Mouse (Mus musculus) MEL (cell line): ENCODE data around the gene Gm44973. TPM values are rescaled to one million over a fixed set of nuclear protein-coding genes. Genes with fewer than 3 reads are reported as not detected.

Experiments used
- DNase-seq: peaks from one replicate; pipeline ENCODE4 v3.0.0; 2011; ENCODE audit warnings: low read depth, low spot score
- H3K27ac ChIP-seq: 2 replicates; pipeline ENCODE4 v1.5.1; 2012; ENCODE audit warnings: low read depth, mild to moderate bottlenecking, control low read depth, low read length, moderate library complexity; ENCODE audit not compliant: control insufficient read depth
- H3K27me3 ChIP-seq, 2 experiments: fragments of 150-350 bp in 1 of 2; sonication (generic) in 1 of 2; 2 replicates each; pipeline ENCODE4 v1.6.1; 2012; ENCODE audit warnings: low read length in 2 of 2, mild to moderate bottlenecking in 2 of 2, improper control_type of control experiment in 1 of 2, moderate library complexity in 1 of 2; ENCODE audit not compliant: insufficient read depth in 2 of 2, control insufficient read depth in 1 of 2
- H3K36me3 ChIP-seq, 2 experiments: 2 replicates each; pipeline ENCODE4 v1.6.1; 2012 to 2014; ENCODE audit warnings: low read length in 2 of 2, improper control_type of control experiment in 1 of 2, inconsistent platforms in 1 of 2, mild to moderate bottlenecking in 1 of 2; ENCODE audit not compliant: insufficient read depth in 2 of 2, control insufficient read depth in 1 of 2
- H3K4me1 ChIP-seq, 2 experiments: fragments of 150-350 bp in 1 of 2; sonication (generic) in 1 of 2; 2 replicates each; pipeline ENCODE4 v1.6.1; 2012; ENCODE audit warnings: low read length in 2 of 2, improper control_type of control experiment in 1 of 2, mild to moderate bottlenecking in 1 of 2; ENCODE audit not compliant: insufficient read depth in 2 of 2, control insufficient read depth in 1 of 2
- H3K4me3 ChIP-seq, 2 experiments: fragments of 150-350 bp in 1 of 2; sonication (generic) in 1 of 2; 2 replicates each; pipeline ENCODE4 v1.5.1; 2012; ENCODE audit warnings: low read depth in 2 of 2, low read length in 2 of 2, mild to moderate bottlenecking in 2 of 2, moderate library complexity in 2 of 2, control low read depth in 1 of 2, improper control_type of control experiment in 1 of 2; ENCODE audit not compliant: control insufficient read depth in 1 of 2, insufficient read depth in 1 of 2
- H3K79me2 ChIP-seq: 2 replicates; pipeline ENCODE4 v1.6.1; 2012; ENCODE audit warnings: mild to moderate bottlenecking, low read length, moderate library complexity; ENCODE audit not compliant: control insufficient read depth, poor library complexity, insufficient read depth
- H3K9ac ChIP-seq: 2 replicates; pipeline ENCODE4 v1.6.1; 2012; ENCODE audit warnings: low read depth, mild to moderate bottlenecking, control low read depth, low read length, moderate library complexity; ENCODE audit not compliant: control insufficient read depth, poor library complexity, severe bottlenecking
- H3K9me3 ChIP-seq: fragments of 150-350 bp; sonication (generic); replicated peaks from 2 replicates; pipeline ENCODE4 v1.6.1; 2012; ENCODE audit warnings: mild to moderate bottlenecking, low read length, improper control_type of control experiment, moderate library complexity; ENCODE audit not compliant: insufficient read depth
- CHD1 ChIP-seq: IDR thresholded peaks from 2 replicates; pipeline ENCODE4 v1.6.1; 2012; ENCODE audit warnings: low read depth, mild to moderate bottlenecking, inconsistent platforms, low read length, improper control_type of control experiment
- CTCF ChIP-seq, 3 experiments: IDR thresholded peaks in 2 of 3; conservative IDR thresholded peaks in 1 of 3; 2 replicates each; pipeline ENCODE4 v1.5.1; 2011 to 2012; ENCODE audit warnings: low read length in 3 of 3, low read depth in 2 of 3, mild to moderate bottlenecking in 2 of 3, improper control_type of control experiment in 1 of 3, inconsistent platforms in 1 of 3, mixed read lengths in 1 of 3, moderate library complexity in 1 of 3; ENCODE audit not compliant: control insufficient read depth in 1 of 3, insufficient read depth in 1 of 3, poor library complexity in 1 of 3, severe bottlenecking in 1 of 3
- GABPA ChIP-seq: IDR thresholded peaks from 2 replicates; pipeline ENCODE4 v1.6.1; 2012; ENCODE audit warnings: low read depth, mild to moderate bottlenecking, inconsistent platforms, low read length, improper control_type of control experiment, moderate library complexity
- MAZ ChIP-seq: IDR thresholded peaks from 2 replicates; pipeline ENCODE4 v1.6.1; 2012; ENCODE audit warnings: low read depth, mild to moderate bottlenecking, inconsistent platforms, low read length, improper control_type of control experiment
- MYB ChIP-seq: IDR thresholded peaks from 2 replicates; pipeline ENCODE4 v1.6.1; 2011; ENCODE audit warnings: mild to moderate bottlenecking, low read depth, low read length, improper control_type of control experiment
- NRF1 ChIP-seq: IDR thresholded peaks from 2 replicates; pipeline ENCODE4 v1.6.1; 2014; ENCODE audit warnings: low read depth, mild to moderate bottlenecking, inconsistent platforms, low read length, improper control_type of control experiment, moderate library complexity; ENCODE audit not compliant: poor library complexity, insufficient read depth, severe bottlenecking
- RAD21 ChIP-seq: IDR thresholded peaks from 2 replicates; pipeline ENCODE4 v1.6.1; 2011; ENCODE audit warnings: mild to moderate bottlenecking, low read depth, low read length, improper control_type of control experiment
- SMC3 ChIP-seq: IDR thresholded peaks from 2 replicates; pipeline ENCODE4 v1.6.1; 2011; ENCODE audit warnings: low read depth, low read length, improper control_type of control experiment
- TBP ChIP-seq: IDR thresholded peaks from 2 replicates; pipeline ENCODE4 v1.8.0; 2011; ENCODE audit warnings: low read depth, low read length, improper control_type of control experiment
- TCF12 ChIP-seq: IDR thresholded peaks from 2 replicates; pipeline ENCODE4 v1.6.1; 2014; ENCODE audit warnings: low read depth, mild to moderate bottlenecking, inconsistent platforms, low read length, improper control_type of control experiment, moderate library complexity
- polyA plus RNA-seq, 2 experiments: library from polyadenylated mRNA; stranded (reverse) in 1 of 2; unstranded in 1 of 2; fragments of >175 nt in 1 of 2; fragments of >200 nt in 1 of 2; gene quantifications; 2 replicates each; pipeline versions ENCODE4 v1.2.1 to v1.2.4; 2012; ENCODE audit warnings: low replicate concordance in 2 of 2, low read depth in 1 of 2; ENCODE audit not compliant: insufficient read length in 2 of 2, insufficient read depth in 1 of 2, missing spikeins in 1 of 2
- total RNA-seq: library from RNA; depleted of rRNA; stranded (reverse); fragments of 300-350 nt; gene quantifications from 2 replicates; pipeline ENCODE4 v1.2.3, GENCODE M21; 2012

The Gm44973 gene
- total and polyA plus RNA-seq, 3 experiments: 7.9 TPM; not detected in 2

GRCm38 (mm10) chr7:4972321-4973047 lies 42.8 kb upstream of the Gm44973 start:
- Histone ChIP-seq H3K4me1 (peaks cover 0 to 9% of the 10 kb centered on the region in 2 experiments; a peak in 1 of 4 replicates), H3K79me2 (no peaks in the 10 kb centered on the region), H3K27me3 (no peaks in the 10 kb centered on the region), H3K9ac (no peak overlapping the region), H3K36me3 (no peaks in the 10 kb centered on the region), H3K9me3 (no peaks in the 10 kb centered on the region), H3K4me3 (no peak overlapping the region), H3K27ac (no peak overlapping the region)
- TF ChIP-seq SMC3 (no peak), GABPA (no peak), NRF1 (no peak), TBP (no peak), MYB (no peak)
- DNase-seq: no peak

GRCm38 (mm10) chr7:4975455-4975854 lies 39.8 kb upstream of the Gm44973 start:
- no peaks in the 10 kb centered on the region for H3K9me3 ChIP-seq
- H3K79me2 ChIP-seq: no peaks in the 10 kb centered on the region
- no peak overlapping the region for H3K9ac ChIP-seq
- H3K27me3 ChIP-seq: no peaks in the 10 kb centered on the region
- no peak for DNase-seq
- H3K4me3 ChIP-seq: no peak overlapping the region
- no peaks in the 10 kb centered on the region for H3K36me3 ChIP-seq
- H3K4me1 ChIP-seq: peaks cover 0 to 9% of the 10 kb centered on the region in 2 experiments; a peak in 1 of 4 replicates
- no peak for TF ChIP-seq MAZ
- no peak overlapping the region for H3K27ac ChIP-seq

- H3K79me2 ChIP-seq: no peaks in the 10 kb centered on the region
- no peaks in the 10 kb centered on the region for H3K9me3 ChIP-seq
- TF ChIP-seq CHD1: no peak
- TF ChIP-seq RAD21: peak; percentile 2; the same call in 1 of the 2 replicates
- no peak for TF ChIP-seq TCF12
- TF ChIP-seq CTCF (IDR thresholded peaks at IDR 0.05 in 2 of 3, conservative IDR thresholded peaks at IDR 0.05 in 1 of 3; ENCODE audit: control insufficient read depth in 1 of 3, insufficient read depth in 1 of 3, low read depth in 2 of 3, low read length in 3 of 3, poor library complexity in 1 of 3, severe bottlenecking in 1 of 3): peak; percentile 24 to 41 (median 36)
- DNase-seq: peak; percentile 24
- no peak overlapping the region for H3K9ac ChIP-seq
- H3K27ac ChIP-seq: no peak overlapping the region
- no peaks in the 10 kb centered on the region for H3K36me3 ChIP-seq
- no peaks in the 10 kb centered on the region for H3K27me3 ChIP-seq
- H3K4me3 ChIP-seq: no peak overlapping the region
- H3K4me1 ChIP-seq: 0 out of 4 replicates have a peak, but pooled peaks cover 0 to under 1% of the 10 kb centered on the region in 2 experiments
Observed at GRCm38 (mm10) chr7:4976832-4977231, 38.5 kb upstream of the Gm44973 start.
